Mouse (Mus musculus) liver, embryonic 14.5 days (tissue): ENCODE measurements around the gene Gm7879. TPM values are rescaled to one million over a fixed set of nuclear protein-coding genes. Genes with fewer than 3 reads are reported as not detected.

Experiments
- ATAC-seq: fragments of 200-750 bp; cut with Nextera tagmentation; 2 replicates; pipeline ENCODE4 v1.8.0; 2017; ENCODE audit warnings: moderate number of reproducible peaks, mild to moderate bottlenecking, moderate library complexity; ENCODE audit not compliant: insufficient read depth
- DNase-seq, 3 experiments: peaks; one replicate each; pipeline ENCODE4 v3.0.0-alpha.2; 2012 to 2013; ENCODE audit warnings: low read depth in 3 of 3, low spot score in 3 of 3
- H3K27ac ChIP-seq: fragments of 300-500 bp; sonication (generic); 2 replicates; pipeline ENCODE4 v1.5.1; 2014; ENCODE audit warnings: moderate library complexity, mild to moderate bottlenecking, control low read depth, inconsistent platforms
- H3K27me3 ChIP-seq: fragments of 300-500 bp; sonication (generic); 2 replicates; pipeline ENCODE4 v1.6.1; 2014; ENCODE audit warnings: mild to moderate bottlenecking, low read length, moderate library complexity; ENCODE audit not compliant: control insufficient read depth, insufficient read depth
- H3K36me3 ChIP-seq: fragments of 300-500 bp; sonication (generic); replicated peaks from 2 replicates; pipeline ENCODE4 v1.6.1; 2014; ENCODE audit warnings: low read depth; ENCODE audit not compliant: control insufficient read depth, insufficient read depth
- H3K4me1 ChIP-seq, 2 experiments: fragments of 200-500 bp in 1 of 2; fragments of 300-500 bp in 1 of 2; sonication (generic) in 1 of 2; replicated peaks; 2 replicates each; pipeline ENCODE4 v1.6.1; 2012 to 2014; ENCODE audit warnings: antibody characterized with exemption in 1 of 2, inconsistent platforms in 1 of 2, low read length in 1 of 2; ENCODE audit not compliant: control insufficient read depth in 2 of 2, insufficient read depth in 2 of 2
- H3K4me2 ChIP-seq: fragments of 300-500 bp; sonication (generic); 2 replicates; pipeline ENCODE4 v1.6.1; 2014; ENCODE audit warnings: low read depth, mild to moderate bottlenecking, control low read depth, moderate library complexity
- H3K4me3 ChIP-seq, 2 experiments: fragments of 200-500 bp in 1 of 2; fragments of 300-500 bp in 1 of 2; sonication (generic) in 1 of 2; 2 replicates each; pipeline ENCODE4 v1.5.1; 2012 to 2014; ENCODE audit warnings: low read depth in 2 of 2, low read length in 2 of 2, mild to moderate bottlenecking in 2 of 2, control low read depth in 1 of 2, inconsistent platforms in 1 of 2, moderate library complexity in 1 of 2; ENCODE audit not compliant: insufficient read depth in 1 of 2
- H3K9ac ChIP-seq: fragments of 300-500 bp; sonication (generic); replicated peaks from 2 replicates; pipeline ENCODE4 v1.6.1; 2014; ENCODE audit warnings: mild to moderate bottlenecking, control low read depth, moderate library complexity
- H3K9me3 ChIP-seq: fragments of 300-500 bp; sonication (generic); 2 replicates; pipeline ENCODE4 v1.6.1; 2016; ENCODE audit warnings: low read length, mixed read lengths; ENCODE audit not compliant: control insufficient read depth
- CTCF ChIP-seq: IDR thresholded peaks from 2 replicates; pipeline ENCODE4 v1.5.1; 2016; ENCODE audit warnings: antibody characterized with exemption, low read depth, control low read depth
- EP300 ChIP-seq: IDR thresholded peaks from 2 replicates; pipeline ENCODE4 v1.6.1; 2016; ENCODE audit warnings: antibody characterized with exemption, low read depth
- WGBS: fragments of 180-500 bp; shearing (Covaris S2); extraction: QIAGEN DNeasy Blood & Tissue Kit; methylation state at CpG from one replicate; pipeline ENCODE4 v1.1.7; 2014; ENCODE audit not compliant: insufficient replicate concordance; 5-methylcytosine and 5-hydroxymethylcytosine counted together
- polyA plus RNA-seq, 2 experiments: library from polyadenylated mRNA; depleted of rRNA in 1 of 2; stranded (reverse) in 1 of 2; unstranded in 1 of 2; fragments of >200 nt; fragmentation: Nextera tagmentation in 1 of 2; extraction: Ambion mirVana in 1 of 2; gene quantifications; 2 replicates each; pipeline versions ENCODE4 v1.2.1 to v1.2.3; 2012 to 2014

The Gm7879 gene
- polyA plus RNA-seq, 2 experiments: 0.46 to 0.86 TPM

DNA sequence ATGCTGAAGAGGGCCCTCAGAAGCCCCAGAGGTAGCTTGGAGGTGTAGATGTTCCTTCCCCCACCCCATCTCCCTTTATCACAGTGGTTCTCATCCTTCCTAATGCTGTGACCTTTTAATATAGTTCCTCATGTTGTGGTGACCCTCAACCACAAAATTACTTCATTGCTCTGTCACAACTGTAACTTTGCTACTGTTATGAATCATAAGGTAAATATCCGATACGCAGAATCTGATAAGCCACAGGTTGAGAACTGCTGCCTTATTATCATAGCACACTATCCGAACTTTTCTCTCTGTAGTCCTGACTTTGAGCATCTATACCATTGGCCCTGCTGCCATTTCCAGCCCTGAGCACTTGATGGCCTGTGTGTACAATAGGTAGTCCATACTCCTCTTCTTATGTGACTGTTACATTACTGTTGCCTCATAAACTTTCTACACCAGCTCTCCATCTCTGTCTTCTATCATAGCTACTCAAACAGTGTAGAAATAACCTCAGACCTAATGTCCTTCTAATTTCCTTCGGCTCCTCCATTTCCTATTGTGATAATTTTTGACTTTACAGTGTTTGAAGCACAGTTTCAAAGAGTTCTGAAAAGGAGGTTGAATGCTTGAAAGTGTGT lies 2.4 kb downstream of the Gm7879 start:
- no peaks in the 10 kb centered on the region for H3K9me3 ChIP-seq
- 61% methylated on average over 4 of the region's 4 CpGs for WGBS
- no peak for DNase-seq
- no peaks in the 10 kb centered on the region for H3K4me1 ChIP-seq
- TF ChIP-seq CTCF (no peak), EP300 (no peak)
- H3K36me3 ChIP-seq: no peaks in the 10 kb centered on the region
- H3K27ac ChIP-seq: no peak overlapping the region
- ATAC-seq: no peak
- H3K9ac ChIP-seq: no peak overlapping the region
- no peaks in the 10 kb centered on the region for H3K27me3 ChIP-seq
- H3K4me3 ChIP-seq: no peak overlapping the region
- no peak overlapping the region for H3K4me2 ChIP-seq

DNA sequence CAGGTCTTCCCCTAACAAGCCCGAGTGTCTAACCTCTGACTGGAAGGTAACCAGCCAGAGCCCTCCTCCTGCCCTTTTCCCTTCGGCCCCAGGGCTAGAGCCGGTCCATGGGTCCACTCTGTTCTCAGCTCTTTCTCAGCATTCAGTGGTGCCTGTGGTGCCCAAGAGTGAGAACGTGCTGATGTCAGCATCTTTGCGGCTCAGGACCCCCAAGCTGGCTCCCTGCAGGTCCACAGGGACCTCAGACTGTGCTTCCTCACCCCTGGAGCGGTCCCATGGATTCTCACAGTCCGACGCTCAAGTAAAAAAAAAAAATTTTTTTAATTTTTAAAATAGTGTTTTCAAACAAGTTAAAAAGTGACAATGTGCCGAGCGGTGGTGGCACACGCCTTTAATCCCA lies 8.9 kb downstream of the Gm7879 start:
- no peaks in the 10 kb centered on the region for H3K27me3 ChIP-seq
- H3K9me3 ChIP-seq: no peaks in the 10 kb centered on the region
- ATAC-seq: no peak
- H3K4me3 ChIP-seq: no peak overlapping the region
- H3K27ac ChIP-seq: no peak overlapping the region
- 72% methylated on average over 11 of the region's 11 CpGs for WGBS
- TF ChIP-seq CTCF (no peak), EP300 (no peak)
- H3K9ac ChIP-seq: no peak overlapping the region
- no peaks in the 10 kb centered on the region for H3K36me3 ChIP-seq
- no peaks in the 10 kb centered on the region for H3K4me1 ChIP-seq
- DNase-seq: no peak
- H3K4me2 ChIP-seq: no peak overlapping the region

GRCm38 (mm10) chr5:43923933-43924332 lies 11.0 kb downstream of the Gm7879 start:
- H3K4me3 ChIP-seq: no peak overlapping the region
- H3K27ac ChIP-seq: no peak overlapping the region
- H3K9ac ChIP-seq: no peak overlapping the region
- H3K9me3 ChIP-seq: no peaks in the 10 kb centered on the region
- H3K4me1 ChIP-seq: no peaks in the 10 kb centered on the region
- ATAC-seq (no peak), DNase-seq (no peak)
- no peaks in the 10 kb centered on the region for H3K27me3 ChIP-seq
- TF ChIP-seq CTCF (peak; percentile 79), EP300 (no peak)
- no peak overlapping the region for H3K4me2 ChIP-seq
- WGBS: 12% methylated on average over 4 of the region's 4 CpGs
- no peaks in the 10 kb centered on the region for H3K36me3 ChIP-seq

DNA sequence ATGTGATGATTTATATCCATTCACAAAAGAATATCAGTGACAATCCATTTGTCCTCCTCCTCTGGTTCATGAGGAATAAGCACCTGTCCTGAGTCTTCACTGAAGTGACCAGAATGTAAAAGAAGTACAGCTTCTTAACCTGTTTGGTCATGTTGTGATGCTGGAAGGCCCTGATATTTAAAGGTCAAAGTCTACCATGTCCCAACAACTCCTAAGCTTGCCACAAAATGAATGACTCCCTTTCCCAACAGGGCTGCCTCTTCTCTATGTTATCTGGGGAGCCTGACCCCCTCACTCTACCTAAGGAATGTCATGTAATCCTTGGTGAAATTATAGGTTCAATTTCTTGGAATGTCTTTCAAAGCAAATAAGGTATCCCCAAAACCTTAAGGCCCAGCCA lies 14.8 kb downstream of the Gm7879 start:
- Histone ChIP-seq H3K36me3 (no peaks in the 10 kb centered on the region), H3K4me3 (no peak overlapping the region), H3K4me1 (no peaks in the 10 kb centered on the region), H3K4me2 (no peak overlapping the region), H3K9ac (no peak overlapping the region), H3K27me3 (no peaks in the 10 kb centered on the region), H3K27ac (no peak overlapping the region), H3K9me3 (no peaks in the 10 kb centered on the region)
- ATAC-seq (no peak), DNase-seq (no peak)
- TF ChIP-seq EP300: no peak
- no peak for TF ChIP-seq CTCF

DNA sequence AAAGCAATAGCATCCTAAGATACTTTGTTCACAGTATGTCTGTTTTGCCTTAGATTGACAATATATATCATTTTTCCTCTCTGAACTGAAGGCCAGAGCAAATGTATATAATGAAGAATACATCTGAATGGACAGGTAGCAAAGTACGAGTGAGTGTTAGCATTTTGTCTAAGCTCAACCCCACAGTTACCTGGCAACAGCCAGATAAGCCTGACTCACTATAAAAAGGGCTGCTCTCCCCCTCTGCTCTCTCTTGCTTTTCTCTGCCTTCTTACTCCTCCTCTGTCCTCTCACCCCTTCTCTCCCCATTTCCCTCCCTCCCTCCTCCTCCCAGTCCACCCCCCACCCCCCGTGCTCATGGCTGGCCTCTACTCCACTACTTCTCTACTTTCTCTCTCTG lies 20.3 kb downstream of the Gm7879 start:
- Histone ChIP-seq H3K9me3 (no peaks in the 10 kb centered on the region), H3K4me1 (no peaks in the 10 kb centered on the region), H3K9ac (no peak overlapping the region), H3K27ac (no peak overlapping the region), H3K36me3 (no peaks in the 10 kb centered on the region), H3K4me3 (no peak overlapping the region), H3K4me2 (no peak overlapping the region), H3K27me3 (no peaks in the 10 kb centered on the region)
- DNase-seq (no peak), ATAC-seq (no peak)
- WGBS: 40% methylated on average over 2 of the region's 2 CpGs
- TF ChIP-seq EP300: no peak
- no peak for TF ChIP-seq CTCF
